In the genomic region with DNA sequence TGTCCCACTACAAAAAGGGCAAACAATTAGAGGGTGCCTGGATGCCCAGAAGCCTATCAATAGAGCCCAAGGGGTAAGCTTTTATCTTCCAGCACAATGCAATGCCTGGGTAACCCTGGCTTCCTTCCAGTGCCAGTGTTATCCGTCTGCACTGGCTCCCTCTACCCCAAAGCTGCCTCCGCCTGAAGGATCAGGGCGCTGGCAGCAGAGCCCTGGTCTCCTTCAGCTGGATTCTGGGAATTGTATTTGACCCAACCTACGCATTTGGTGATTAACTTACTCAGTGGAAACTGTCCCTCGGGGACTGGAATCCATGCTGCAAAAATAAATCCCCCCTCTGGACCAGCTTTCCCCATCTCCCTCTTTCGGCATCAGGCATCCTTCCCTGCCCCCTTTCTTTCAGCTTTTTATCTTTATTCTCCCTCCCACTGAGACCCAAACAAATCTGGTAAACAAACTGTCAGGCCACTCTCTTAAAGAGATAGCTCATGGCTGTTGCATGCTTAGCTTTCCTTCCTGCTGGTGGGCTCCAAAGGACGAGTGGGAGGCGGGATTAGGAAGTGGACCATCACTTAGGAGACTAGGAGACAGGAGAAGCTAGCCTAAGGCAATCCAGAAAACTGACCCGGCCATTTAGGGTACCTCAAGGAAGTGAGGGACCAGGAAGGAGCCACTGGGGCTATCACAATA, we compare ENCODE assay signal across 9 mouse cellular contexts.
A peak's percentile ranks its signal among the peaks of the same experiment; 100 is the strongest.
DNase-seq lines count a peak whose midpoint lies in the region; ATAC-seq and TF ChIP-seq lines count a peak whose summit lies in the region.
"Had no signal": no experiment of that assay in that cellular context is flagged by ENCODE, and none has a peak within 500 bp of the region (broad histone marks: within the 10 kb centered on the region; RNA-seq: fewer than 3 reads in every experiment).

No protein-coding gene starts in this region.

- no peak overlapping the region for H3K4me2 ChIP-seq in hindbrain, embryonic 13.5 days
- H3K4me2 ChIP-seq in hindbrain, embryonic 11.5 days (replicated peaks; ENCODE audit: low read depth, low read length), result no peak overlapping the region
- no peak overlapping the region for H3K4me2 ChIP-seq in midbrain, embryonic 13.5 days (replicated peaks)

- no peak for ATAC-seq in hindbrain, embryonic 13.5 days (ENCODE audit: low FRiP score)
- no peak for ATAC-seq in hindbrain, embryonic 11.5 days (ENCODE audit: low FRiP score)
- no peak for ATAC-seq in midbrain, embryonic 13.5 days

- H3K36me3 ChIP-seq in hindbrain, embryonic 13.5 days, result no peaks in the 10 kb centered on the region
- no peaks in the 10 kb centered on the region for H3K36me3 ChIP-seq in hindbrain, embryonic 11.5 days (ENCODE audit: control insufficient read depth, insufficient read depth, low read length)
- no peaks in the 10 kb centered on the region for H3K36me3 ChIP-seq in kidney, adult 2 months (ENCODE audit: control insufficient read depth, insufficient read depth, low read length)
- no peaks in the 10 kb centered on the region for H3K36me3 ChIP-seq in midbrain, embryonic 13.5 days

- no peak for DNase-seq in hindbrain, embryonic 11.5 days (ENCODE audit: low spot score)
- peak; percentile 56 for DNase-seq in c-Kit-positive CD71-positive TER-119-negative erythroid progenitor cells, embryonic 14.5 days (ENCODE audit: low read depth)
- DNase-seq in kidney, adult 2 months, result peak; percentile 83
- DNase-seq in layer of hippocampus, postnatal 25 days (ENCODE audit: extremely low spot score in 1 of 2, low spot score in 1 of 2), result no peak
- DNase-seq in frontal cortex, postnatal 36 days (ENCODE audit: low spot score in 2 of 2), result no peak
- DNase-seq in Muller cell, postnatal 12 days (ENCODE audit: inconsistent ontology term), result no peak
- DNase-seq: lung, postnatal 10 days had no signal

- no peak for TF ChIP-seq CTCF in kidney, adult 2 months (conservative IDR thresholded peaks at IDR 0.05; ENCODE audit: insufficient read depth, insufficient read length, low read depth, low read length)

- H3K9me3 ChIP-seq in hindbrain, embryonic 13.5 days, result no peaks in the 10 kb centered on the region
- H3K9me3 ChIP-seq in hindbrain, embryonic 11.5 days (ENCODE audit: control insufficient read depth, low read length), result no peaks in the 10 kb centered on the region
- no peaks in the 10 kb centered on the region for H3K9me3 ChIP-seq in midbrain, embryonic 13.5 days

- no peak overlapping the region for H3K9ac ChIP-seq in hindbrain, embryonic 13.5 days
- no peak overlapping the region for H3K9ac ChIP-seq in hindbrain, embryonic 11.5 days (ENCODE audit: low read depth, low read length)
- H3K9ac ChIP-seq in midbrain, embryonic 13.5 days (replicated peaks), result no peak overlapping the region

- peak overlapping the region; percentile 58 for H3K27ac ChIP-seq in hindbrain, embryonic 13.5 days
- H3K27ac ChIP-seq in hindbrain, embryonic 11.5 days (ENCODE audit: low read depth, low read length), result no peak overlapping the region
- peak overlapping the region; percentile 65 for H3K27ac ChIP-seq in kidney, adult 2 months (ENCODE audit: insufficient read depth, low read depth, low read length)
- peak overlapping the region; percentile 36; the same call in 1 of the 2 replicates for H3K27ac ChIP-seq in midbrain, embryonic 13.5 days

- no peak for TF ChIP-seq POLR2A in kidney, adult 2 months (IDR thresholded peaks at IDR 0.05; ENCODE audit: low read depth, low read length)

- 36% methylated on average over 9 of the region's 9 CpGs for WGBS in hindbrain, embryonic 13.5 days
- WGBS in hindbrain, embryonic 11.5 days, result 48% methylated on average over 9 of the region's 9 CpGs
- 41% methylated on average over 9 of the region's 9 CpGs for WGBS in kidney, adult 2 months
- WGBS in midbrain, embryonic 13.5 days, result 24% methylated on average over 9 of the region's 9 CpGs

- peaks cover 7% of the 10 kb centered on the region; the same call in 1 of the 2 replicates for H3K27me3 ChIP-seq in hindbrain, embryonic 13.5 days
- no peaks in the 10 kb centered on the region for H3K27me3 ChIP-seq in hindbrain, embryonic 11.5 days (ENCODE audit: control insufficient read depth, insufficient read depth, low read length)
- H3K27me3 ChIP-seq in kidney, adult 2 months (replicated peaks; ENCODE audit: control insufficient read depth, insufficient read depth, low read length), result no peaks in the 10 kb centered on the region
- no peaks in the 10 kb centered on the region for H3K27me3 ChIP-seq in midbrain, embryonic 13.5 days

- no peak overlapping the region for H3K4me3 ChIP-seq in hindbrain, embryonic 13.5 days
- H3K4me3 ChIP-seq in hindbrain, embryonic 11.5 days (ENCODE audit: low read depth, low read length), result no peak overlapping the region
- H3K4me3 ChIP-seq in kidney, adult 2 months (ENCODE audit: insufficient read depth, low read depth, low read length), result no peak overlapping the region
- H3K4me3 ChIP-seq in midbrain, embryonic 13.5 days (replicated peaks), result no peak overlapping the region

- H3K4me1 ChIP-seq in hindbrain, embryonic 13.5 days (replicated peaks), result peaks cover 56% of the 10 kb centered on the region
- peaks cover 18% of the 10 kb centered on the region for H3K4me1 ChIP-seq in hindbrain, embryonic 11.5 days (replicated peaks; ENCODE audit: control insufficient read depth, insufficient read depth, low read length)
- peaks cover 59% of the 10 kb centered on the region for H3K4me1 ChIP-seq in kidney, adult 2 months (ENCODE audit: control insufficient read depth, insufficient read depth, low read length)
- H3K4me1 ChIP-seq in midbrain, embryonic 13.5 days (replicated peaks), result peaks cover 45% of the 10 kb centered on the region

Comparison
In these comparisons a context has a peak if more than half of its experiments do, and no peak if none do; other contexts are left out.
1. DNase-seq: peak in c-Kit-positive CD71-positive TER-119-negative erythroid progenitor cells, embryonic 14.5 days (single experiment) and kidney, adult 2 months (single experiment); none in hindbrain, embryonic 11.5 days (single experiment), layer of hippocampus, postnatal 25 days (0 of 2), frontal cortex, postnatal 36 days (0 of 2) and Muller cell, postnatal 12 days (single experiment).